Mouse (Mus musculus): ENCODE measurements around the gene Clip4. TPM values are rescaled to one million over a fixed set of nuclear protein-coding genes. Genes with fewer than 3 reads are reported as not detected.
A peak's percentile ranks its signal among the peaks of the same experiment; 100 is the strongest.

Clip4 gene
- polyA plus RNA-seq, 1 experiment: not detected

- H3K4me3 ChIP-seq (ENCODE audit: insufficient read depth, low read length): no peak overlapping the region
- no peak overlapping the region for H3K27ac ChIP-seq (ENCODE audit: insufficient read depth, low read depth, low read length)
- H3K4me1 ChIP-seq (ENCODE audit: control insufficient read depth, insufficient read depth, low read length): no peaks in the 10 kb centered on the region
- TF ChIP-seq POLR2A (IDR thresholded peaks at IDR 0.05; ENCODE audit: borderline replicate concordance, low read depth, low read length): no peak
- no peak for TF ChIP-seq CTCF (IDR thresholded peaks at IDR 0.05; ENCODE audit: low read depth, low read length)
Measured at GRCm38 (mm10) chr17:71869372-71870231, 101.3 kb downstream of the Clip4 start.

GRCm38 (mm10) chr17:71870232-71870621 is 102.0 kb downstream of the Clip4 start:
- TF ChIP-seq CTCF (IDR thresholded peaks at IDR 0.05; ENCODE audit: low read depth, low read length): no peak
- TF ChIP-seq POLR2A (IDR thresholded peaks at IDR 0.05; ENCODE audit: borderline replicate concordance, low read depth, low read length): no peak

DNA sequence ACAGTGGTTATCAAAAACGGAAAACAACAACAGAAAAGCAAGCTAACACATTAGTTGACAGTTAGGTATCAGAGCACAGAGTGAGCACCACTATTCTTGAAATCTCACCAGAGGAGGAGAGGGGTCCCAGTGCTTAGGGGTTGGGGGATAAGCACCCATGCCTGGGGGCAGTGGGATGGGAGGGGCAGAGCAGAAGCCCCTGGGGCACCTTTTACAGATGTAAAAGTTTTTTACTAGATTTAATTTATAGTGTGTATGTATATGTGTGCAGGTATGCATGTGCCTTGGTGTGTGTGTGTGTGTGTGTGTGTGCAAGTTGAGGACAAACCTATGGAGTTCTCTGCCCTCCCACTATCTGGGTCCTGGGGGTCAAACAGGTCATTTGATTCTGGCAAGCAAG is 102.4 kb downstream of the Clip4 start:
- TF ChIP-seq POLR2A (IDR thresholded peaks at IDR 0.05; ENCODE audit: borderline replicate concordance, low read depth, low read length) (no peak), CTCF (IDR thresholded peaks at IDR 0.05; ENCODE audit: low read depth, low read length) (no peak)
- Histone ChIP-seq H3K4me3 (ENCODE audit: insufficient read depth, low read length) (no peak overlapping the region), H3K4me1 (ENCODE audit: control insufficient read depth, insufficient read depth, low read length) (no peaks in the 10 kb centered on the region), H3K27ac (ENCODE audit: insufficient read depth, low read depth, low read length) (no peak overlapping the region)

More at GRCm38 (mm10) chr17:71870232-71870621, 102.0 kb downstream of the Clip4 start:
- H3K4me3 ChIP-seq (ENCODE audit: insufficient read depth, low read length): no peak overlapping the region
- H3K4me1 ChIP-seq (ENCODE audit: control insufficient read depth, insufficient read depth, low read length): no peaks in the 10 kb centered on the region
- H3K27ac ChIP-seq (ENCODE audit: insufficient read depth, low read depth, low read length): no peak overlapping the region

DNA sequence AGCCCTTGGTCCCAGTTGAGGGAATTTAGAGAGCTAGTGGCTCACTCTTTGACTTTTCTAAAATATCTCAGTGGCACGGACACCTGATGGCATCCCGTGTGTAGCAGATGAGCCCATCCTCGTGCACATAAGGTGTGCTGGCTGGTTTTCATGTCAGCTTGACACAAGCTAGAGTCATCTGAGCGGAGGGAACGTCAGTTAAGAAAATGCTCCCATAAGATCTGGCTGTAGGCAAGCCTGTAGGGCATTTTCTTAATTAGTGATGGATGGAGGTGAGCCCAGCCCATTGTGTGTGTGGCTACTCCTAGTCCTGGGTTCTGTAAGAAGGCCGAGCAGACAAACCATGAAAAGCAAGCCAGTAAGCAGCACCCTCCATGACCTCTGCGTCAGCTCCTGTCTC is 103.7 kb downstream of the Clip4 start:
- no peaks in the 10 kb centered on the region for H3K4me1 ChIP-seq (ENCODE audit: control insufficient read depth, insufficient read depth, low read length)

DNA sequence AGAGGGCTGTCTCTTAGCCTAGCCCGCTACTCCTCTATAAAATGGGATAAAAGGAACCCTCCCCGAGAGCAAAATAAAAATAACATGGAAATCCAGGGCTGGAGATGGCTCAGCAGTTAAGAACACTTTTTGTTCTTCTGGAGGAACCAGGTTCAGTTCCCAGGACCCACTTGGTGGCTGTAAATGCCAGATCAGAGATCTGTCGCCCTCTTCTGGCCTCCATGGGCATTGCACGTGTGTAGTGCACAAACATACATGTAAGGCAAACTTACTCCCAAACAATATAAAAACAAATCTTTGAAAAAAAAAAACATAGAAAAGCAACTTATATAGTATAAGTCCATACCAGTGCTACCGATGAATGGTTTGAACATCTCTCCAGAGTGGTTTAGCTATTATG is 104.7 kb downstream of the Clip4 start:
- Histone ChIP-seq H3K4me3 (ENCODE audit: insufficient read depth, low read length) (no peak overlapping the region), H3K4me1 (ENCODE audit: control insufficient read depth, insufficient read depth, low read length) (no peaks in the 10 kb centered on the region), H3K27ac (ENCODE audit: insufficient read depth, low read depth, low read length) (no peak overlapping the region)
- TF ChIP-seq POLR2A (IDR thresholded peaks at IDR 0.05; ENCODE audit: borderline replicate concordance, low read depth, low read length) (no peak), CTCF (IDR thresholded peaks at IDR 0.05; ENCODE audit: low read depth, low read length) (peak; percentile 62)

More for the DNA sequence above, 103.7 kb downstream of the Clip4 start:
- no peak overlapping the region for H3K4me3 ChIP-seq (ENCODE audit: insufficient read depth, low read length)
- no peak overlapping the region for H3K27ac ChIP-seq (ENCODE audit: insufficient read depth, low read depth, low read length)
- TF ChIP-seq CTCF (IDR thresholded peaks at IDR 0.05; ENCODE audit: low read depth, low read length): no peak
- no peak for TF ChIP-seq POLR2A (IDR thresholded peaks at IDR 0.05; ENCODE audit: borderline replicate concordance, low read depth, low read length)

GRCm38 (mm10) chr17:71874077-71874476 is 105.8 kb downstream of the Clip4 start:
- no peak for TF ChIP-seq POLR2A (IDR thresholded peaks at IDR 0.05; ENCODE audit: borderline replicate concordance, low read depth, low read length)
- TF ChIP-seq CTCF (IDR thresholded peaks at IDR 0.05; ENCODE audit: low read depth, low read length): peak; percentile 50; the same call in 1 of the 2 replicates
- H3K4me1 ChIP-seq (ENCODE audit: control insufficient read depth, insufficient read depth, low read length): no peaks in the 10 kb centered on the region
- H3K27ac ChIP-seq (ENCODE audit: insufficient read depth, low read depth, low read length): no peak overlapping the region
- no peak overlapping the region for H3K4me3 ChIP-seq (ENCODE audit: insufficient read depth, low read length)

- TF ChIP-seq CTCF (IDR thresholded peaks at IDR 0.05; ENCODE audit: low read depth, low read length) (no peak), POLR2A (IDR thresholded peaks at IDR 0.05; ENCODE audit: borderline replicate concordance, low read depth, low read length) (no peak)
- Histone ChIP-seq H3K4me3 (ENCODE audit: insufficient read depth, low read length) (no peak overlapping the region), H3K27ac (ENCODE audit: insufficient read depth, low read depth, low read length) (no peak overlapping the region), H3K4me1 (ENCODE audit: control insufficient read depth, insufficient read depth, low read length) (no peaks in the 10 kb centered on the region)
Measured at GRCm38 (mm10) chr17:71874795-71875194, 106.5 kb downstream of the Clip4 start.

DNA sequence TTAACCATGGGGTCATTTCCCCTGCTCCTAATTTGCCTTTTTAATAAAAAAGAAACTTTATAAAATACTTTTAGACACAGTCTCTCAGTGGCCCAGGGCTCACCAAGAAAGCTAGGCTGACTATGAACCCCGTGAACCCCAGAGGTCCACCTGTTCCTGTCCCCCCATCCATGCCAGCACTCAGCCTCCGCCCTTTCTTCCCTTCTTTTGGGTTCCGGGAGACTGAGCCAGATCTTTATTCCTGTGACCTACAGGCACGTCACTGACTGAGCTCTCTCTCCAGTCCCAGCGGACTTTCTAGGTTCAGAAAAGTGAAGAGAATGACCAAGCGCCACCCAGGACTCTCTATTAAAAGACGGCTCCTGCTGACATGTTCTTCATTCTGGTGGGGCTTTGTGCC is 107.2 kb downstream of the Clip4 start:
- TF ChIP-seq POLR2A (IDR thresholded peaks at IDR 0.05; ENCODE audit: borderline replicate concordance, low read depth, low read length) (no peak), CTCF (IDR thresholded peaks at IDR 0.05; ENCODE audit: low read depth, low read length) (no peak)
- Histone ChIP-seq H3K27ac (ENCODE audit: insufficient read depth, low read depth, low read length) (no peak overlapping the region), H3K4me1 (ENCODE audit: control insufficient read depth, insufficient read depth, low read length) (no peaks in the 10 kb centered on the region), H3K4me3 (ENCODE audit: insufficient read depth, low read length) (no peak overlapping the region)

GRCm38 (mm10) chr17:71881369-71881768 is 113.1 kb downstream of the Clip4 start:
- no peak overlapping the region for H3K4me3 ChIP-seq (ENCODE audit: insufficient read depth, low read length)
- H3K4me1 ChIP-seq (ENCODE audit: control insufficient read depth, insufficient read depth, low read length): no peaks in the 10 kb centered on the region
- TF ChIP-seq POLR2A (IDR thresholded peaks at IDR 0.05; ENCODE audit: borderline replicate concordance, low read depth, low read length) (no peak), CTCF (IDR thresholded peaks at IDR 0.05; ENCODE audit: low read depth, low read length) (no peak)
- no peak overlapping the region for H3K27ac ChIP-seq (ENCODE audit: insufficient read depth, low read depth, low read length)

GRCm38 (mm10) chr17:71909107-71909506 is 140.8 kb downstream of the Clip4 start:
- Histone ChIP-seq H3K4me3 (ENCODE audit: insufficient read depth, low read length) (no peak overlapping the region), H3K27ac (ENCODE audit: insufficient read depth, low read depth, low read length) (no peak overlapping the region), H3K4me1 (ENCODE audit: control insufficient read depth, insufficient read depth, low read length) (no peaks in the 10 kb centered on the region)
- TF ChIP-seq POLR2A (IDR thresholded peaks at IDR 0.05; ENCODE audit: borderline replicate concordance, low read depth, low read length) (no peak), CTCF (IDR thresholded peaks at IDR 0.05; ENCODE audit: low read depth, low read length) (no peak)

All from bone marrow macrophage, adult 2 months (primary cell).